Mouse (Mus musculus) hindbrain, embryonic 15.5 days (tissue): Measurements from ENCODE around the gene Cnih3. TPM values are rescaled to one million over a fixed set of nuclear protein-coding genes. Genes with fewer than 3 reads are reported as not detected.

Experiments
- ATAC-seq: fragments of 200-750 bp; cut with Nextera tagmentation; 2 replicates; pipeline ENCODE4 v1.8.0; 2017; ENCODE audit warnings: low read depth, moderate number of reproducible peaks, moderate TSS enrichment; ENCODE audit not compliant: low FRiP score
- H3K27ac ChIP-seq: fragments of 300-500 bp; sonication (generic); replicated peaks from 2 replicates; pipeline ENCODE4 v1.5.1; 2015; ENCODE audit warnings: mild to moderate bottlenecking, inconsistent platforms
- H3K27me3 ChIP-seq: fragments of 300-500 bp; sonication (generic); 2 replicates; pipeline ENCODE4 v1.6.1; 2015; ENCODE audit warnings: control low read depth, inconsistent platforms
- H3K36me3 ChIP-seq: fragments of 300-500 bp; sonication (generic); 2 replicates; pipeline ENCODE4 v1.6.1; 2015; ENCODE audit warnings: control low read depth, inconsistent platforms
- H3K4me1 ChIP-seq: fragments of 300-500 bp; sonication (generic); replicated peaks from 2 replicates; pipeline ENCODE4 v1.6.1; 2015; ENCODE audit warnings: control low read depth, inconsistent platforms
- H3K4me2 ChIP-seq: fragments of 300-500 bp; sonication (generic); 2 replicates; pipeline ENCODE4 v1.6.1; 2015; ENCODE audit warnings: moderate library complexity, mild to moderate bottlenecking, inconsistent platforms
- H3K4me3 ChIP-seq: fragments of 300-500 bp; sonication (generic); 2 replicates; pipeline ENCODE4 v1.5.1; 2015; ENCODE audit warnings: mild to moderate bottlenecking, inconsistent platforms
- H3K9ac ChIP-seq: fragments of 300-500 bp; sonication (generic); 2 replicates; pipeline ENCODE4 v1.6.1; 2015; ENCODE audit warnings: inconsistent platforms
- H3K9me3 ChIP-seq: fragments of 300-500 bp; sonication (generic); 2 replicates; pipeline ENCODE4 v1.6.1; 2016; ENCODE audit warnings: control low read depth, inconsistent platforms
- WGBS: fragments of 180-500 bp; shearing (Covaris S2); methylation state at CpG from one replicate; pipeline ENCODE4 v1.1.7; 2015; 5-methylcytosine and 5-hydroxymethylcytosine counted together
- polyA plus RNA-seq: library from polyadenylated mRNA; unstranded; fragments of >200 nt; fragmentation: Nextera tagmentation; extraction: Ambion mirVana; gene quantifications from 2 replicates; pipeline ENCODE4 v1.2.1, GENCODE M21; 2015

The Cnih3 gene
- polyA plus RNA-seq, 1 experiment from 2014 or later = 14.1 TPM

- Histone ChIP-seq H3K27me3 (no peaks in the 10 kb centered on the region), H3K27ac (no peak overlapping the region), H3K4me1 (0 out of 2 replicates have a peak, but pooled peaks cover 4% of the 10 kb centered on the region), H3K4me3 (no peak overlapping the region), H3K9me3 (no peaks in the 10 kb centered on the region), H3K4me2 (no peak overlapping the region), H3K36me3 (no peaks in the 10 kb centered on the region), H3K9ac (no peak overlapping the region)
- 53% methylated on average over 5 of the region's 5 CpGs for WGBS
- ATAC-seq = no peak
Observed at GRCm38 (mm10) chr1:181465027-181465426, 112.6 kb downstream of the Cnih3 start.

- H3K4me3 ChIP-seq = no peak overlapping the region
- no peak overlapping the region for H3K9ac ChIP-seq
- no peaks in the 10 kb centered on the region for H3K36me3 ChIP-seq
- no peak overlapping the region for H3K4me2 ChIP-seq
- no peaks in the 10 kb centered on the region for H3K9me3 ChIP-seq
- H3K27ac ChIP-seq = no peak overlapping the region
- ATAC-seq = no peak
- 0 out of 2 replicates have a peak, but pooled peaks cover 4% of the 10 kb centered on the region for H3K4me1 ChIP-seq
- H3K27me3 ChIP-seq = no peaks in the 10 kb centered on the region
- 83% methylated on average over 6 of the region's 6 CpGs for WGBS
Observed at GRCm38 (mm10) chr1:181466040-181466439, 113.6 kb downstream of the Cnih3 start.

DNA sequence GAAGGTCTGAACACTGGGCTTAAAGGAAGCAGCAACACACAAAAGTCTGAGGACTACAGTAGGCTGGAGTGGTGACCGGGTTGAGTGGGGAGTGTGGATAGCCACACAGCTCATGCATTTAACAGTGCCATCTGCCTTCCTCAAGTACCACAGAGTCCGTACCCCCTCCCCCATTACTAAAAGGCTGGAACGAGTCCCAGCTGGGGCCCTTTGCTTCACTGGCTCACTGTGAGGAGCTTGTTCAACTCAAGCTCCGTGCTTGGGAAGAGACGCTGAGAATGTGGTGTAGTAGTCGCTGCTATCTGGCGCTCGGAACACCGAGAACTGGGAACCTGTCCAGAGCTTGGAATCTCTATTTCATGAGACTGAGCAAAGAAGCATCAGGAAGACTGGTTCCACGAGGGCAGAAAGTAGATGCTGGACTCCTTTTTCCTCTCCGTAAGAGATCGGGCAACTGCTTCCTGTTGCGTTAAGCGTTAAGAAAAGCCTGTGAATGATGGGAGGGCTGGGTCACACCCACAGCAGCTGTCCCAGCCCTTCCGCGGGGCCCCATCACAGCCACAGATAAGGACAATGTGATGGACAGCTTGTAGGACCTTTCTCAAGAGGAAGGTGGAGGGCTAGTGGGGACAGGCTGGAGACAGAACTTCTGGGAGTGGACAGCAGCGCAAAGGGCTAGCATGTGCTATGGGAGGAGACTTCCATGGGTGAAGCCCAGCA, 114.3 kb downstream of the Cnih3 start:
- Histone ChIP-seq H3K4me1 (0 out of 2 replicates have a peak, but pooled peaks cover 4% of the 10 kb centered on the region), H3K4me2 (no peak overlapping the region), H3K27me3 (no peaks in the 10 kb centered on the region), H3K9ac (no peak overlapping the region), H3K9me3 (no peaks in the 10 kb centered on the region), H3K4me3 (no peak overlapping the region), H3K27ac (no peak overlapping the region), H3K36me3 (no peaks in the 10 kb centered on the region)
- 63% methylated on average over 17 of the region's 17 CpGs for WGBS
- ATAC-seq = peak; percentile 59; the same call in 1 of the 2 replicates

- Histone ChIP-seq H3K36me3 (no peaks in the 10 kb centered on the region), H3K9ac (no peak overlapping the region), H3K4me3 (no peak overlapping the region), H3K27ac (no peak overlapping the region), H3K27me3 (no peaks in the 10 kb centered on the region), H3K9me3 (no peaks in the 10 kb centered on the region), H3K4me2 (no peak overlapping the region), H3K4me1 (0 out of 2 replicates have a peak, but pooled peaks cover 4% of the 10 kb centered on the region)
- ATAC-seq = no peak
- WGBS = 93% methylated on average over 6 of the region's 6 CpGs
Observed at GRCm38 (mm10) chr1:181467321-181467670, 114.9 kb downstream of the Cnih3 start.

GRCm38 (mm10) chr1:181469415-181469814, 117.0 kb downstream of the Cnih3 start:
- 86% methylated on average over 8 of the region's 8 CpGs for WGBS
- H3K9me3 ChIP-seq = no peaks in the 10 kb centered on the region
- H3K4me1 ChIP-seq = 0 out of 2 replicates have a peak, but pooled peaks cover 4% of the 10 kb centered on the region
- no peak for ATAC-seq
- H3K27ac ChIP-seq = no peak overlapping the region
- no peak overlapping the region for H3K9ac ChIP-seq
- no peaks in the 10 kb centered on the region for H3K27me3 ChIP-seq
- no peaks in the 10 kb centered on the region for H3K36me3 ChIP-seq
- H3K4me2 ChIP-seq = no peak overlapping the region
- H3K4me3 ChIP-seq = no peak overlapping the region

GRCm38 (mm10) chr1:181476141-181476540, 123.7 kb downstream of the Cnih3 start:
- no peak overlapping the region for H3K27ac ChIP-seq
- H3K4me2 ChIP-seq = no peak overlapping the region
- H3K36me3 ChIP-seq = no peaks in the 10 kb centered on the region
- WGBS = 73% methylated on average over 8 of the region's 8 CpGs
- no peak for ATAC-seq
- no peaks in the 10 kb centered on the region for H3K27me3 ChIP-seq
- H3K9me3 ChIP-seq = no peaks in the 10 kb centered on the region
- no peak overlapping the region for H3K4me3 ChIP-seq
- H3K9ac ChIP-seq = no peak overlapping the region
- H3K4me1 ChIP-seq = no peaks in the 10 kb centered on the region

GRCm38 (mm10) chr1:181476557-181476956, 124.1 kb downstream of the Cnih3 start:
- H3K4me1 ChIP-seq = no peaks in the 10 kb centered on the region
- H3K9me3 ChIP-seq = no peaks in the 10 kb centered on the region
- H3K4me3 ChIP-seq = no peak overlapping the region
- 72% methylated on average over 6 of the region's 6 CpGs for WGBS
- no peak overlapping the region for H3K9ac ChIP-seq
- H3K27me3 ChIP-seq = no peaks in the 10 kb centered on the region
- no peak overlapping the region for H3K27ac ChIP-seq
- ATAC-seq = no peak
- no peaks in the 10 kb centered on the region for H3K36me3 ChIP-seq
- no peak overlapping the region for H3K4me2 ChIP-seq

- H3K4me1 ChIP-seq = peaks cover 15% of the 10 kb centered on the region; the same call in 1 of the 2 replicates
- no peak overlapping the region for H3K9ac ChIP-seq
- WGBS = 48% methylated on average over 5 of the region's 5 CpGs
- ATAC-seq = peak; percentile 56
- H3K27me3 ChIP-seq = no peaks in the 10 kb centered on the region
- no peaks in the 10 kb centered on the region for H3K9me3 ChIP-seq
- no peak overlapping the region for H3K4me3 ChIP-seq
- H3K27ac ChIP-seq = no peak overlapping the region
- H3K4me2 ChIP-seq = no peak overlapping the region
- H3K36me3 ChIP-seq = no peaks in the 10 kb centered on the region
Observed at GRCm38 (mm10) chr1:181484696-181485095, 132.3 kb downstream of the Cnih3 start.

GRCm38 (mm10) chr1:181503471-181503870, 151.0 kb downstream of the Cnih3 start:
- Histone ChIP-seq H3K27me3 (no peaks in the 10 kb centered on the region), H3K36me3 (no peaks in the 10 kb centered on the region), H3K4me2 (no peak overlapping the region), H3K27ac (no peak overlapping the region), H3K4me1 (0 out of 2 replicates have a peak, but pooled peaks cover 3% of the 10 kb centered on the region), H3K9ac (no peak overlapping the region), H3K9me3 (no peaks in the 10 kb centered on the region), H3K4me3 (no peak overlapping the region)
- 91% methylated on average over 2 of the region's 2 CpGs for WGBS
- ATAC-seq = no peak

DNA sequence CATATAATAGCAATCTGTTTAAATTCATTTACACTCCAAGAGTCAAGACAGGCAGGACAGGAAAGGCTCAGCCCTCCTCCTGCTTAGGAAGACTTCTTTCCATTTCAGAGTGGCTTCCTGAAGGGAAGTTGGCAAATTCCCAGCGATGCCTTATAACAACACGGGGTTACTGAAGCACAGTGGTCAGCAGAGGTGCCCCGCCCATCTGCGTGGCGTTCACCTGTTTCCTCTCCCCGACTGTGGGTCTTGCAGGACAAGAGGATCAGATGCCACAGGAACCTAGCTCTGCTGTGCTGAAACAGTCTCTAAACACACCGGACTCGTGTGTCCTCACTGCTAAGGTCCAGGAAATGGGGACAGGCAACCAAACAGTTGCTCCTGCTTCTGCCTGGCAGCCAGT, 152.9 kb downstream of the Cnih3 start:
- Histone ChIP-seq H3K9ac (no peak overlapping the region), H3K27me3 (no peaks in the 10 kb centered on the region), H3K36me3 (no peaks in the 10 kb centered on the region), H3K4me2 (no peak overlapping the region), H3K4me1 (0 out of 2 replicates have a peak, but pooled peaks cover 3% of the 10 kb centered on the region), H3K27ac (no peak overlapping the region), H3K9me3 (no peaks in the 10 kb centered on the region), H3K4me3 (no peak overlapping the region)
- 62% methylated on average over 8 of the region's 8 CpGs for WGBS
- no peak for ATAC-seq
